Mouse (Mus musculus): ENCODE data around the gene Pou2f3.

GRCm38 (mm10) chr9:43130684-43131083 is 79.5 kb downstream of the Pou2f3 start:
- TF ChIP-seq POLR2A (IDR thresholded peaks at IDR 0.05; ENCODE audit: insufficient read length, low read depth) = no peak
- TF ChIP-seq POLR2AphosphoS2 (IDR thresholded peaks at IDR 0.05; ENCODE audit: insufficient read length, low read depth) = no peak
- no peak for TF ChIP-seq TCF12 (IDR thresholded peaks at IDR 0.05; ENCODE audit: insufficient read depth, poor library complexity, severe bottlenecking)
- TF ChIP-seq MAX (IDR thresholded peaks at IDR 0.05; ENCODE audit: low read depth) = no peak

All from myocyte (in vitro differentiated cells).